Mouse (Mus musculus) cerebellum, adult 2 months (tissue): ENCODE data around the gene Acmsd. TPM values are rescaled to one million over a fixed set of nuclear protein-coding genes. Genes with fewer than 3 reads are reported as not detected.

Experiments
- DNase-seq, 2 experiments: peaks; one replicate each; pipeline ENCODE4 v3.0.0; 2021
- H3K27ac ChIP-seq: fragments of 200-500 bp; 2 replicates; pipeline ENCODE4 v1.5.1; 2012; ENCODE audit warnings: low read length, control low read depth, inconsistent platforms; ENCODE audit not compliant: insufficient read depth
- H3K27me3 ChIP-seq: fragments of 200-500 bp; 2 replicates; pipeline ENCODE4 v1.6.1; 2012; ENCODE audit warnings: inconsistent platforms, mild to moderate bottlenecking, low read length, moderate library complexity; ENCODE audit not compliant: control insufficient read depth, insufficient read depth
- H3K4me1 ChIP-seq: fragments of 200-500 bp; 2 replicates; pipeline ENCODE4 v1.6.1; 2011; ENCODE audit warnings: low read length; ENCODE audit not compliant: control insufficient read depth, insufficient read depth
- H3K4me3 ChIP-seq: fragments of 200-500 bp; replicated peaks from 2 replicates; pipeline ENCODE3; 2011; ENCODE audit warnings: mild to moderate bottlenecking, low read depth, low read length, control low read depth; ENCODE audit not compliant: insufficient read depth
- CTCF ChIP-seq: fragments of 200-500 bp; IDR thresholded peaks from 2 replicates; pipeline ENCODE4 v1.5.1; 2011; ENCODE audit warnings: low read depth, mild to moderate bottlenecking, control low read depth, low read length, moderate library complexity, borderline replicate concordance; ENCODE audit not compliant: insufficient read depth
- POLR2A ChIP-seq: fragments of 200-500 bp; IDR thresholded peaks from 2 replicates; pipeline ENCODE4 v1.6.1; 2011; ENCODE audit warnings: low read length, control low read depth, borderline replicate concordance; ENCODE audit not compliant: insufficient read depth
- WGBS: fragments of 180-500 bp; shearing (Covaris S2); methylation state at CpG from one replicate; pipeline ENCODE4 v1.1.7; 2018; 5-methylcytosine and 5-hydroxymethylcytosine counted together
- polyA plus RNA-seq: library from polyadenylated mRNA; depleted of rRNA; stranded (reverse); fragments of >200 nt; gene quantifications from 2 replicates; pipeline ENCODE4 v1.2.3, GENCODE M21; 2012; rRNA removed

Gene Acmsd
- polyA plus RNA-seq, 1 experiment: 0.05 TPM

DNA sequence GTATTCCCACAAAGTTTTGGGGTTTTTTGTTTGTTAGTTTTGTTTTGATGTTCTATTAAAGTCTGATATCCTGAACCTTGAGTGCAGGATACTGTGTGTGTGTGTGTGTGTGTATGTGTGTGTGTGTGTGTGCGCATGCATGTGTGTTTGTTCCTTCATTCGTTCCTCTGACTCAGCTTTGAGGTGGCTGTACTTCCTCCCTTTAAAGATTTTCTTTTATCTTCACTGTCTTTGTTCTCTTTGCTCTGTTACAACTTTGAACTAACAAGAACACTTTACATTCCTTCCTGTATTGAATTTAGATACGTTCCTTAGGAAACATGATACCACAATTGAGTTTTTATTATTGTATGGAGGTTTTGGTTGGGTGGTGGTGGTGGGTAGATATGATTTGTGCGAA is 67.1 kb downstream of the Acmsd start:
- Histone ChIP-seq H3K4me1 (0 out of 2 replicates have a peak, but pooled peaks cover 3% of the 10 kb centered on the region), H3K27ac (no peak overlapping the region), H3K4me3 (no peak overlapping the region), H3K27me3 (no peaks in the 10 kb centered on the region)
- 92% methylated on average over 4 of the region's 4 CpGs for WGBS
- TF ChIP-seq POLR2A: no peak
- DNase-seq: no peak

DNA sequence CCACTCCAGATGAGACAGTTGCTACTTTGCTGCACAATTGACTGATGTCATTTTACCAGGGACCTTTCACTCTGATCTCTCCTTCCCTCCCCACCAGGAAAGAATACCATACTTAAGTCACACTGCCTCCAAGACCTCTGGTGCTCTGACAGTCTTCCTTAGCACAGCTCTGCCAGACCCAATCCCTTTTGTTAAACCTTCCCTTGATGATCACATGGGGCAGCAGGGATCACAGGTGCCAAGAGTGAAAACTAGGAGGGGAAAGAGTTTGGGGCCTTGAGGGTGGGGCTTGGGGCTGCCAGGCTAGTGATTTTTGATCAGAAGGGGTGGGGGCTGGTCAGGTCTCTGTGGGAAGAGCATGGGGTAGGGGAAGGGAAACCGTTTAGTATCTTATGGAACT is 67.5 kb downstream of the Acmsd start:
- H3K4me1 ChIP-seq: 0 out of 2 replicates have a peak, but pooled peaks cover 3% of the 10 kb centered on the region
- DNase-seq: no peak
- TF ChIP-seq POLR2A (no peak), CTCF (no peak)
- H3K4me3 ChIP-seq: no peak overlapping the region
- 86% methylated on average over 1 of the region's 1 CpGs for WGBS
- no peaks in the 10 kb centered on the region for H3K27me3 ChIP-seq
- H3K27ac ChIP-seq: no peak overlapping the region

DNA sequence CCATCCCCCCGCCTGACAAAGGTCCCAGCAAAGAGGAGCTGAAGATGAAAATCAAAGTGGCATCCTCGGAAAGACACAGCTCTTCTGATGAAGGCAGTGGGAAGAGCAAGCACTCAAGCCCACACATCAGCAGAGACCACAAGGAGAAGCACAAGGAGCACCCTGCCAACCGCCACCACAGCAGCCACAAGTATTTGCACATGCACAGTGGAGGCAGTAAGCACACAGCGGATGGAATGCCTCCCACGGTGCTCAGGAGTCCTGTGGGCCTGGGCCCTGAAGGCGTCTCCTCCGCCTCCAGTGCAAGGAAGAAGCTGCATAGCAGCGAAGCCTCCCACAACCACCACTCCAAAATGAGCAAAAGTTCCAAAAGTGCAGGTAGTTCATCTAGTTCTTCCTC is 73.7 kb downstream of the Acmsd start:
- TF ChIP-seq POLR2A: no peak
- TF ChIP-seq CTCF: no peak
- Histone ChIP-seq H3K27me3 (no peaks in the 10 kb centered on the region), H3K27ac (no peak overlapping the region), H3K4me3 (no peak overlapping the region), H3K4me1 (no peaks in the 10 kb centered on the region)
- DNase-seq: no peak
- WGBS: 90% methylated on average over 8 of the region's 8 CpGs

DNA sequence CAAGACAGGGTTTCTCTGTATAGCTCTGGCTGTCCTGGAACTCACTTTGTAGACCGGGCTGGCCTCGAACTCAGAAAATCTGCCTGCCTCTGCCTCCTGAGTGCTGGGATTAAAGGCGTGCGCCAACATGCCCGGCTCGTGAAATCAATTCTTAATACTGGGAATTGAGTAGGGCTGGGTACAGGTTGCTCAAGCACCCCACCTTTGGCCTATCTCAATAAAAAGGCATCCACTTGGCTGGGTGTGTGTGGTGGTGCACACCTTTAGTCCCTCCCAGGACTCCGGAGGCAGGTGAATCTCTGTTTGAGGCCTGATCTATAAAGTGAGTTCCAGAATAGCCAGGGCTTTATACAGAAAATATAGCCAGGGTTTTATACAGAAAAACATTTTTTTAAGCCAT is 79.5 kb downstream of the Acmsd start:
- Histone ChIP-seq H3K4me3 (no peak overlapping the region), H3K4me1 (no peaks in the 10 kb centered on the region), H3K27ac (no peak overlapping the region), H3K27me3 (no peaks in the 10 kb centered on the region)
- WGBS: 97% methylated on average over 7 of the region's 7 CpGs
- TF ChIP-seq CTCF (no peak), POLR2A (no peak)
- no peak for DNase-seq

DNA sequence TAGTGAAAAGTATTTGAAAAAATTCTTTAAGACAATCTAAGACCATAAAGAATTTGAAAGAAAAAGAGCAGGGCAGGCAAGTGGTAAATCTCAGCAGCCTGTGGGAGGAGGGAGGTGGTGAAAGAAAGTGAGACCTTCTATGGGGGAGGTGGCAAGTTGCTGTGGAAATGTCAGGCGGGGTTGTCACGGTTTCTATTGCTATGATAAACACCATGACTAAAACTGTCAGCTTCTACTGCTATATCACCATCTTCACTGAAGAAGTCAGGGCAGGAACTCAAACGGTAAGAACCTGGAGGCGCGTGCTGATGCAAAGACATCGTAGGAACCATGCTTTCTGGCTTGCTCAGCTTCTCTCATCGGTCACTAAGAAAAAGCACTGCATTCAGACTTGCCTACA is 83.7 kb downstream of the Acmsd start:
- no peaks in the 10 kb centered on the region for H3K27me3 ChIP-seq
- 47% methylated on average over 7 of the region's 7 CpGs for WGBS
- no peak overlapping the region for H3K27ac ChIP-seq
- DNase-seq: no peak
- H3K4me1 ChIP-seq: no peaks in the 10 kb centered on the region
- TF ChIP-seq CTCF (no peak), POLR2A (no peak)
- no peak overlapping the region for H3K4me3 ChIP-seq

DNA sequence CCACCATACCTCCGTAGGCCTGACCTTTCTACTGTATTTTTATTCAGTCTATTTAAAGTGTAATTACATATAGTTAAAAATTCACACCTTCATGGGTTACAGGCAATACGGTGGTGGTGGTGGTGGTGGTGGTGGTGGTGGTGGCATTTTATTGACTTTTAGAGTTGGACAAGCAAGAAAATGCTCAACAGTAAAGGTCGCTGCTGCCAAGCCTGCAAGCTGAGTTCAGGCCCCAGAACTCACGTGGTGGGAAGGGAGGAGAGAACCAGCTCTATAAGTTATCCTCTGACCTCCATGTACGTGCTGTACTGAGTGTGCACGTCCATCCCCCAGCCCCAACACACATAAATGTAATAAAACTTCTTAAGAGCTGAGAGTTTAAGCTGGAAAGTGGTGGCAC is 87.2 kb downstream of the Acmsd start:
- H3K27me3 ChIP-seq: no peaks in the 10 kb centered on the region
- no peaks in the 10 kb centered on the region for H3K4me1 ChIP-seq
- H3K27ac ChIP-seq: no peak overlapping the region
- 81% methylated on average over 6 of the region's 6 CpGs for WGBS
- TF ChIP-seq POLR2A (no peak), CTCF (no peak)
- H3K4me3 ChIP-seq: no peak overlapping the region
- no peak for DNase-seq

Other genes with a start within 250 kb of the Acmsd start
- 106 and 124 TPM in 2 replicates for gene Tmem163, start 49.9 kb upstream of the Acmsd start, polyA plus RNA-seq
- 53.9 and 54.9 TPM in 2 replicates for gene Ccnt2, start 44.8 kb downstream of the Acmsd start, polyA plus RNA-seq
- 1.6 and 2.1 TPM in 2 replicates for gene Map3k19, start 125.6 kb downstream of the Acmsd start, polyA plus RNA-seq
- gene Rab3gap1, start 139.4 kb downstream of the Acmsd start, polyA plus RNA-seq: 42.5 and 43.3 TPM in 2 replicates